Mouse (Mus musculus) liver, embryonic 16.5 days (tissue): Measurements from ENCODE around the gene Mettl24. TPM values are rescaled to one million over a fixed set of nuclear protein-coding genes. Genes with fewer than 3 reads are reported as not detected.

Experiments used
- ATAC-seq: fragments of 200-750 bp; cut with Nextera tagmentation; 2 replicates; pipeline ENCODE4 v1.8.0; 2017; ENCODE audit warnings: low read depth, mild to moderate bottlenecking, moderate number of reproducible peaks, moderate library complexity
- H3K27ac ChIP-seq: fragments of 300-500 bp; sonication (generic); 2 replicates; pipeline ENCODE4 v1.5.1; 2014; ENCODE audit warnings: mild to moderate bottlenecking, low read length
- H3K27me3 ChIP-seq: fragments of 300-500 bp; sonication (generic); 2 replicates; pipeline ENCODE4 v1.6.1; 2014; ENCODE audit warnings: low read depth, low read length, mixed read lengths; ENCODE audit not compliant: control insufficient read depth, insufficient read depth
- H3K36me3 ChIP-seq: fragments of 300-500 bp; sonication (generic); 2 replicates; pipeline ENCODE4 v1.6.1; 2014; ENCODE audit warnings: mild to moderate bottlenecking; ENCODE audit not compliant: control insufficient read depth, insufficient read depth
- H3K4me1 ChIP-seq: fragments of 300-500 bp; sonication (generic); 2 replicates; pipeline ENCODE4 v1.6.1; 2014; ENCODE audit warnings: low read depth, low read length, mixed read lengths; ENCODE audit not compliant: control insufficient read depth
- H3K4me2 ChIP-seq: fragments of 300-500 bp; sonication (generic); 2 replicates; pipeline ENCODE4 v1.6.1; 2014; ENCODE audit warnings: low read depth, low read length, mixed read lengths
- H3K4me3 ChIP-seq: fragments of 300-500 bp; sonication (generic); 2 replicates; pipeline ENCODE4 v1.5.1; 2014; ENCODE audit warnings: low read depth, mild to moderate bottlenecking, low read length
- H3K9ac ChIP-seq: fragments of 300-500 bp; sonication (generic); 2 replicates; pipeline ENCODE4 v1.6.1; 2014; ENCODE audit warnings: low read depth, low read length
- H3K9me3 ChIP-seq: fragments of 300-500 bp; sonication (generic); replicated peaks from 2 replicates; pipeline ENCODE4 v1.6.1; 2016; ENCODE audit warnings: low read length; ENCODE audit not compliant: control insufficient read depth
- WGBS: fragments of 180-500 bp; shearing (Covaris S2); extraction: QIAGEN DNeasy Blood & Tissue Kit; methylation state at CpG from one replicate; pipeline ENCODE4 v1.1.7; 2014; ENCODE audit not compliant: insufficient replicate concordance; 5-methylcytosine and 5-hydroxymethylcytosine counted together
- polyA plus RNA-seq: library from polyadenylated mRNA; unstranded; fragments of >200 nt; fragmentation: Nextera tagmentation; extraction: Ambion mirVana; gene quantifications from 2 replicates; pipeline ENCODE4 v1.2.1, GENCODE M21; 2015

The Mettl24 gene
- polyA plus RNA-seq, 1 experiment from 2014 or later = 0.39 TPM

- no peaks in the 10 kb centered on the region for H3K27me3 ChIP-seq
- no peak overlapping the region for H3K27ac ChIP-seq
- ATAC-seq = no peak
Measured at GRCm38 (mm10) chr10:40733291-40733690, 50.2 kb downstream of the Mettl24 start.

GRCm38 (mm10) chr10:40736172-40736571, 53.1 kb downstream of the Mettl24 start:
- no peaks in the 10 kb centered on the region for H3K4me1 ChIP-seq
- no peak overlapping the region for H3K4me3 ChIP-seq
- no peaks in the 10 kb centered on the region for H3K9me3 ChIP-seq
- H3K27me3 ChIP-seq = no peaks in the 10 kb centered on the region
- 76% methylated on average over 6 of the region's 6 CpGs for WGBS
- H3K9ac ChIP-seq = no peak overlapping the region
- no peak overlapping the region for H3K27ac ChIP-seq
- H3K36me3 ChIP-seq = no peaks in the 10 kb centered on the region
- H3K4me2 ChIP-seq = no peak overlapping the region
- no peak for ATAC-seq

More at GRCm38 (mm10) chr10:40733291-40733690, 50.2 kb downstream of the Mettl24 start:
- 46% methylated on average over 3 of the region's 3 CpGs for WGBS
- no peak overlapping the region for H3K4me2 ChIP-seq
- H3K9me3 ChIP-seq = no peaks in the 10 kb centered on the region
- H3K9ac ChIP-seq = no peak overlapping the region
- H3K36me3 ChIP-seq = no peaks in the 10 kb centered on the region
- no peaks in the 10 kb centered on the region for H3K4me1 ChIP-seq
- no peak overlapping the region for H3K4me3 ChIP-seq

GRCm38 (mm10) chr10:40737274-40738112, 54.4 kb downstream of the Mettl24 start:
- Histone ChIP-seq H3K27me3 (no peaks in the 10 kb centered on the region), H3K4me3 (no peak overlapping the region), H3K4me1 (no peaks in the 10 kb centered on the region), H3K27ac (no peak overlapping the region), H3K9me3 (no peaks in the 10 kb centered on the region), H3K4me2 (no peak overlapping the region), H3K9ac (no peak overlapping the region), H3K36me3 (no peaks in the 10 kb centered on the region)
- no peak for ATAC-seq
- 60% methylated on average over 22 of the region's 22 CpGs for WGBS

- no peak overlapping the region for H3K27ac ChIP-seq
- H3K36me3 ChIP-seq = no peaks in the 10 kb centered on the region
- H3K9me3 ChIP-seq = no peaks in the 10 kb centered on the region
- no peak overlapping the region for H3K9ac ChIP-seq
- H3K4me1 ChIP-seq = no peaks in the 10 kb centered on the region
- 25% methylated on average over 3 of the region's 3 CpGs for WGBS
- H3K4me3 ChIP-seq = no peak overlapping the region
- H3K4me2 ChIP-seq = no peak overlapping the region
- no peak for ATAC-seq
- H3K27me3 ChIP-seq = no peaks in the 10 kb centered on the region
Measured at GRCm38 (mm10) chr10:40740696-40741095, 57.6 kb downstream of the Mettl24 start.

GRCm38 (mm10) chr10:40750293-40751047, 67.4 kb downstream of the Mettl24 start:
- H3K4me1 ChIP-seq = no peaks in the 10 kb centered on the region
- no peaks in the 10 kb centered on the region for H3K27me3 ChIP-seq
- H3K4me2 ChIP-seq = no peak overlapping the region
- no peaks in the 10 kb centered on the region for H3K9me3 ChIP-seq
- no peaks in the 10 kb centered on the region for H3K36me3 ChIP-seq
- WGBS = 54% methylated on average over 10 of the region's 10 CpGs
- no peak overlapping the region for H3K9ac ChIP-seq
- H3K27ac ChIP-seq = no peak overlapping the region
- no peak overlapping the region for H3K4me3 ChIP-seq
- ATAC-seq = no peak

- WGBS = 74% methylated on average over 13 of the region's 13 CpGs
- Histone ChIP-seq H3K36me3 (no peaks in the 10 kb centered on the region), H3K4me3 (no peak overlapping the region), H3K27ac (no peak overlapping the region), H3K4me1 (no peaks in the 10 kb centered on the region), H3K9ac (no peak overlapping the region), H3K27me3 (no peaks in the 10 kb centered on the region), H3K9me3 (no peaks in the 10 kb centered on the region), H3K4me2 (no peak overlapping the region)
- no peak for ATAC-seq
Measured at GRCm38 (mm10) chr10:40751157-40751556, 68.1 kb downstream of the Mettl24 start.

- Histone ChIP-seq H3K4me1 (no peaks in the 10 kb centered on the region), H3K4me3 (no peak overlapping the region), H3K4me2 (no peak overlapping the region), H3K27ac (no peak overlapping the region), H3K27me3 (no peaks in the 10 kb centered on the region), H3K9ac (no peak overlapping the region), H3K36me3 (no peaks in the 10 kb centered on the region), H3K9me3 (no peaks in the 10 kb centered on the region)
- ATAC-seq = no peak
- WGBS = 57% methylated on average over 3 of the region's 3 CpGs
Measured at GRCm38 (mm10) chr10:40753036-40753435, 70.0 kb downstream of the Mettl24 start.

- Histone ChIP-seq H3K9me3 (no peaks in the 10 kb centered on the region), H3K4me1 (no peaks in the 10 kb centered on the region), H3K4me3 (no peak overlapping the region), H3K27ac (no peak overlapping the region), H3K9ac (no peak overlapping the region), H3K27me3 (no peaks in the 10 kb centered on the region), H3K36me3 (no peaks in the 10 kb centered on the region), H3K4me2 (no peak overlapping the region)
- ATAC-seq = no peak
- WGBS = 55% methylated on average over 11 of the region's 11 CpGs
Measured at GRCm38 (mm10) chr10:40758171-40759010, 75.3 kb downstream of the Mettl24 start.
